Mouse (Mus musculus): Measurements from ENCODE around the gene Ifitm2.

Gene Ifitm2

GRCm38 (mm10) chr7:140943356-140943755 lies 12.4 kb downstream of the Ifitm2 start:
- no peak for DNase-seq (ENCODE audit: low read depth, low spot score)

GRCm38 (mm10) chr7:140942811-140943210 lies 13.0 kb downstream of the Ifitm2 start:
- DNase-seq (ENCODE audit: low read depth, low spot score) = no peak

GRCm38 (mm10) chr7:140942341-140942740 lies 13.4 kb downstream of the Ifitm2 start:
- no peak for DNase-seq (ENCODE audit: low read depth, low spot score)

GRCm38 (mm10) chr7:140941222-140942051 lies 14.3 kb downstream of the Ifitm2 start, which contains the start of gene Pgghg:
Gene Pgghg (plus strand): TSS chr7:140941391.
- peak; percentile 91 for DNase-seq (ENCODE audit: low read depth, low spot score)

- peak; percentile 60 for DNase-seq (ENCODE audit: low read depth, low spot score)
These were observed 16.1 kb downstream of the Ifitm2 start for GRCm38 (mm10) chr7:140939669-140940171.

- DNase-seq (ENCODE audit: low read depth, low spot score) = no peak
These were observed 16.9 kb downstream of the Ifitm2 start for GRCm38 (mm10) chr7:140938896-140939295.

GRCm38 (mm10) chr7:140938436-140938835 lies 17.4 kb downstream of the Ifitm2 start:
- no peak for DNase-seq (ENCODE audit: low read depth, low spot score)

- DNase-seq (ENCODE audit: low read depth, low spot score) = no peak
These were observed 28.6 kb downstream of the Ifitm2 start for GRCm38 (mm10) chr7:140927181-140927580.

- no peak for DNase-seq (ENCODE audit: low read depth, low spot score)
These were observed 32.6 kb downstream of the Ifitm2 start for GRCm38 (mm10) chr7:140923070-140923775.

- DNase-seq (ENCODE audit: low read depth, low spot score) = peak; percentile 35
These were observed 33.3 kb downstream of the Ifitm2 start for GRCm38 (mm10) chr7:140922398-140923069.

- DNase-seq (ENCODE audit: low read depth, low spot score) = no peak
These were observed 34.4 kb downstream of the Ifitm2 start for GRCm38 (mm10) chr7:140921225-140921975.

- no peak for DNase-seq (ENCODE audit: low read depth, low spot score)
These were observed 35.3 kb downstream of the Ifitm2 start, which contains the start of gene Nlrp6 for GRCm38 (mm10) chr7:140920418-140921029. Gene Nlrp6 (plus strand): TSS chr7:140920902.

GRCm38 (mm10) chr7:140919911-140920310 lies 35.9 kb downstream of the Ifitm2 start:
- no peak for DNase-seq (ENCODE audit: low read depth, low spot score)

GRCm38 (mm10) chr7:140914031-140914690 lies 41.6 kb downstream of the Ifitm2 start:
- DNase-seq (ENCODE audit: low read depth, low spot score) = no peak

- DNase-seq (ENCODE audit: low read depth, low spot score) = no peak
These were observed 42.8 kb downstream of the Ifitm2 start for GRCm38 (mm10) chr7:140912846-140913482.

- no peak for DNase-seq (ENCODE audit: low read depth, low spot score)
These were observed 43.5 kb downstream of the Ifitm2 start for GRCm38 (mm10) chr7:140912293-140912692.

- peak; percentile 90 for DNase-seq (ENCODE audit: low read depth, low spot score)
These were observed 47.1 kb downstream of the Ifitm2 start for GRCm38 (mm10) chr7:140908634-140909107.

GRCm38 (mm10) chr7:140908181-140908580 lies 47.6 kb downstream of the Ifitm2 start:
- DNase-seq (ENCODE audit: low read depth, low spot score) = no peak

- no peak for DNase-seq (ENCODE audit: low read depth, low spot score)
These were observed 48.1 kb downstream of the Ifitm2 start for GRCm38 (mm10) chr7:140907697-140908096.
